Mouse (Mus musculus): ENCODE data around the gene Sept5.

- TF ChIP-seq CTCF (IDR thresholded peaks at IDR 0.05; ENCODE audit: extremely low read depth, insufficient read depth, low read length) (no peak), POLR2A (IDR thresholded peaks at IDR 0.05; ENCODE audit: extremely low read depth, insufficient read depth, low read length) (0 out of 2 replicates have a peak, but pooled peaks have one; percentile 41)
These were observed 1.4 kb downstream of the Sept5 start for GRCm38 (mm10) chr16:18628206-18628947.

Data from cortical plate, adult 2 months (tissue).